Comparison of ENCODE assay signal across 8 mouse cellular contexts in genomic region chr5:144254122-144254810, GRCm38 (mm10). TPM values are rescaled to one million over a fixed set of nuclear protein-coding genes. Genes with fewer than 3 reads are reported as not detected.
DNase-seq lines count a peak whose midpoint lies in the region; ATAC-seq and TF ChIP-seq lines count a peak whose summit lies in the region.

No protein-coding gene starts in this region.

- H3K4me3 ChIP-seq in forebrain, embryonic 15.5 days = peak overlapping the region; percentile 98
- H3K4me3 ChIP-seq in hindbrain, embryonic 13.5 days = peak overlapping the region; percentile 100
- H3K4me3 ChIP-seq in midbrain, embryonic 16.5 days (ENCODE audit: low read depth, low read length) = peak overlapping the region; percentile 79
- H3K4me3 ChIP-seq in thymus, adult 2 months (ENCODE audit: control insufficient read depth, insufficient read depth, low read length) = no peak overlapping the region

- no peak for TF ChIP-seq POLR2A in thymus, adult 2 months (IDR thresholded peaks at IDR 0.05; ENCODE audit: control insufficient read depth, extremely low read depth, insufficient read depth, low read length, poor library complexity)

- H3K36me3 ChIP-seq in forebrain, embryonic 15.5 days = no peaks in the 10 kb centered on the region
- H3K36me3 ChIP-seq in hindbrain, embryonic 13.5 days = 0 out of 2 replicates have a peak, but pooled peaks cover 4% of the 10 kb centered on the region
- no peaks in the 10 kb centered on the region for H3K36me3 ChIP-seq in midbrain, embryonic 16.5 days (ENCODE audit: control insufficient read depth, insufficient read depth, low read length)
- no peaks in the 10 kb centered on the region for H3K36me3 ChIP-seq in thymus, adult 2 months (ENCODE audit: control insufficient read depth, insufficient read depth, low read length)

- peak; percentile 9; the same call in 1 of the 2 replicates for ATAC-seq in forebrain, embryonic 15.5 days (replicated peaks)
- ATAC-seq in hindbrain, embryonic 13.5 days (ENCODE audit: low FRiP score) = peak; percentile 12; the same call in 1 of the 2 replicates
- 0 out of 2 replicates have a peak, but pooled peaks have one; percentile 4 for ATAC-seq in midbrain, embryonic 16.5 days

- H3K9me3 ChIP-seq in forebrain, embryonic 15.5 days = no peaks in the 10 kb centered on the region
- 0 out of 2 replicates have a peak, but pooled peaks cover 4% of the 10 kb centered on the region for H3K9me3 ChIP-seq in hindbrain, embryonic 13.5 days
- no peaks in the 10 kb centered on the region for H3K9me3 ChIP-seq in midbrain, embryonic 16.5 days (replicated peaks; ENCODE audit: control insufficient read depth, low read length, poor library complexity, severe bottlenecking)

- H3K9ac ChIP-seq in forebrain, embryonic 15.5 days (replicated peaks) = peak overlapping the region; percentile 90; the same call in 1 of the 2 replicates
- peak overlapping the region; percentile 98; the same call in 1 of the 2 replicates for H3K9ac ChIP-seq in hindbrain, embryonic 13.5 days
- peak overlapping the region; percentile 95; the same call in 1 of the 2 replicates for H3K9ac ChIP-seq in midbrain, embryonic 16.5 days (ENCODE audit: low read depth, low read length)

- H3K27ac ChIP-seq in forebrain, embryonic 15.5 days (replicated peaks) = no peak overlapping the region
- H3K27ac ChIP-seq in hindbrain, embryonic 13.5 days = no peak overlapping the region
- H3K27ac ChIP-seq in midbrain, embryonic 16.5 days (ENCODE audit: low read length) = no peak overlapping the region
- no peak overlapping the region for H3K27ac ChIP-seq in thymus, adult 2 months (ENCODE audit: control insufficient read depth, insufficient read depth, low read length)

- peaks cover 38% of the 10 kb centered on the region for H3K4me1 ChIP-seq in forebrain, embryonic 15.5 days
- H3K4me1 ChIP-seq in hindbrain, embryonic 13.5 days (replicated peaks) = peaks cover 41% of the 10 kb centered on the region
- peaks cover 32% of the 10 kb centered on the region for H3K4me1 ChIP-seq in midbrain, embryonic 16.5 days (ENCODE audit: control insufficient read depth, insufficient read depth, low read length)
- peaks cover 41% of the 10 kb centered on the region for H3K4me1 ChIP-seq in thymus, adult 2 months (replicated peaks; ENCODE audit: control insufficient read depth, insufficient read depth, low read length)

- TF ChIP-seq CTCF in thymus, adult 2 months (IDR thresholded peaks at IDR 0.05; ENCODE audit: borderline replicate concordance, control insufficient read depth, extremely low read depth, insufficient read depth, low read length, poor library complexity) = no peak

- H3K27me3 ChIP-seq in forebrain, embryonic 15.5 days = no peaks in the 10 kb centered on the region
- H3K27me3 ChIP-seq in hindbrain, embryonic 13.5 days = no peaks in the 10 kb centered on the region
- H3K27me3 ChIP-seq in midbrain, embryonic 16.5 days (ENCODE audit: control insufficient read depth, insufficient read depth, low read depth, low read length) = no peaks in the 10 kb centered on the region
- H3K27me3 ChIP-seq in thymus, adult 2 months (ENCODE audit: control insufficient read depth, insufficient read depth, low read length) = no peaks in the 10 kb centered on the region

- DNase-seq in CD8-positive naive resting alpha-beta T cell, adult 2 months (ENCODE audit: low read depth in 2 of 2, low spot score in 2 of 2) = peak; percentile 27 to 32
- peak; percentile 90 to 93 for DNase-seq in adrenal gland, adult (ENCODE audit: inconsistent age in 2 of 2, low spot score in 1 of 2)
- peak; percentile 81 for DNase-seq in liver
- DNase-seq in thymus, adult 2 months = peak; percentile 43
- DNase-seq in layer of hippocampus, adult 18-20 months (ENCODE audit: low spot score in 2 of 2) = no peak

- 62% methylated on average over 16 of the region's 16 CpGs for WGBS in forebrain, embryonic 15.5 days
- WGBS in hindbrain, embryonic 13.5 days = 61% methylated on average over 16 of the region's 16 CpGs
- 62% methylated on average over 16 of the region's 16 CpGs for WGBS in midbrain, embryonic 16.5 days
- WGBS in thymus, adult 2 months = 48% methylated on average over 16 of the region's 16 CpGs

- H3K4me2 ChIP-seq in forebrain, embryonic 15.5 days (replicated peaks) = peak overlapping the region; percentile 67
- peak overlapping the region; percentile 84 for H3K4me2 ChIP-seq in hindbrain, embryonic 13.5 days
- peak overlapping the region; percentile 82 for H3K4me2 ChIP-seq in midbrain, embryonic 16.5 days (ENCODE audit: low read length)

RNA-seq across cellular contexts. Expression of gene Bri3, which starts 10.0 kb away (rescaled TPM):
- 111 and 115 TPM in 2 replicates for polyA plus RNA-seq in forebrain, embryonic 15.5 days (2015; fragmentation: Nextera tagmentation; extraction: Ambion mirVana)
- polyA plus RNA-seq in hindbrain, embryonic 13.5 days (2015; fragmentation: Nextera tagmentation; extraction: Ambion mirVana) = 116 and 125 TPM in 2 replicates
- 97.3 and 98.5 TPM in 2 replicates for polyA plus RNA-seq in midbrain, embryonic 16.5 days (2015; fragmentation: Nextera tagmentation; extraction: Ambion mirVana)
- polyA plus RNA-seq in thymus, adult 2 months (2012; rRNA removed) = 70.8 and 76.9 TPM in 2 replicates
- 10 to 100 TPM; 73.7 to 74.0 TPM for total RNA-seq in layer of hippocampus, adult 18-20 months (2021)

RNA-seq across cellular contexts. Expression of gene Tecpr1, which starts 30.9 kb away (rescaled TPM):
- 46.3 and 50.8 TPM in 2 replicates for polyA plus RNA-seq in forebrain, embryonic 15.5 days (2015; fragmentation: Nextera tagmentation; extraction: Ambion mirVana)
- polyA plus RNA-seq in hindbrain, embryonic 13.5 days (2015; fragmentation: Nextera tagmentation; extraction: Ambion mirVana) = 41.5 and 42.1 TPM in 2 replicates
- 46.1 and 48.2 TPM in 2 replicates for polyA plus RNA-seq in midbrain, embryonic 16.5 days (2015; fragmentation: Nextera tagmentation; extraction: Ambion mirVana)
- 220 and 240 TPM in 2 replicates for polyA plus RNA-seq in thymus, adult 2 months (2012; rRNA removed)
- total RNA-seq in layer of hippocampus, adult 18-20 months (2021) = 100 to 1,000 TPM in 1 of 2 experiments, 10 to 100 TPM in 1; 97.3 to 113 TPM

Comparison
In these comparisons a context has a peak if more than half of its experiments do, and no peak if none do; other contexts are left out.
1. DNase-seq: peak in CD8-positive naive resting alpha-beta T cell, adult 2 months (2 of 2), adrenal gland, adult (2 of 2), liver (single experiment) and thymus, adult 2 months (single experiment); none in layer of hippocampus, adult 18-20 months (0 of 2).
2. Peak in every context shown above with its lines, with median percentiles within 50 percentile points of each other: ATAC-seq, H3K4me2 ChIP-seq and H3K9ac ChIP-seq.